Mouse (Mus musculus): ENCODE data around the gene Cd63. TPM values are rescaled to one million over a fixed set of nuclear protein-coding genes. Genes with fewer than 3 reads are reported as not detected.

Cd63 gene
- total RNA-seq, 2 experiments from 2014 or later = 203 to 239 TPM

GRCm38 (mm10) chr10:128960590-128961584 lies 60.1 kb downstream of the Cd63 start, which contains the start of gene Mettl7b:
Gene Mettl7b (minus strand): TSS chr10:128960988.
- intact Hi-C loops (cut with DNase I) = no loop called here
- peak; percentile 22 to 33 for DNase-seq

Other genes starting within 250 kb of the Cd63 start
- 10 to 100 TPM; 14.4 to 16.3 TPM for gene Suox, start 226.9 kb upstream of the Cd63 start, total RNA-seq (2021)
- gene Rab5b, start 204.7 kb upstream of the Cd63 start, total RNA-seq (2021) = 10 to 100 TPM; 74.3 to 78.1 TPM
- 1 to 10 TPM; 2.1 to 2.2 TPM for gene Pmel, start 196.8 kb upstream of the Cd63 start, total RNA-seq (2021)
- 10 to 100 TPM; 30.6 to 36.4 TPM for gene Cdk2, start 196.0 kb upstream of the Cd63 start, total RNA-seq (2021)
- gene Dgka, start 156.1 kb upstream of the Cd63 start, total RNA-seq (2021) = 10 to 100 TPM; 10.3 to 11.9 TPM
- 10 to 100 TPM; 14.5 to 18.4 TPM for gene Pym1, start 153.1 kb upstream of the Cd63 start, total RNA-seq (2021)
- 1 to 10 TPM; 3.4 to 5.4 TPM for gene Mmp19, start 110.1 kb upstream of the Cd63 start, total RNA-seq (2021)
- 10 to 100 TPM; 49.1 to 52.0 TPM for gene Dnajc14, start 96.9 kb upstream of the Cd63 start, total RNA-seq (2021)
- gene Tmem198b, start 96.6 kb upstream of the Cd63 start, total RNA-seq (2021) = 10 to 100 TPM; 12.7 to 13.3 TPM
- gene Sarnp, start 83.7 kb upstream of the Cd63 start, total RNA-seq (2021) = 10 to 100 TPM; 47.2 to 52.6 TPM
- gene Ormdl2, start 79.3 kb upstream of the Cd63 start, total RNA-seq (2021) = 1 to 10 TPM; 6.5 to 9.8 TPM
- 1 to 10 TPM; 3.1 to 4.0 TPM for gene Gdf11, start 9.3 kb upstream of the Cd63 start, total RNA-seq (2021)
- 1 to 10 TPM; 5.9 to 9.7 TPM for gene Rdh5, start 21.9 kb downstream of the Cd63 start, total RNA-seq (2021)
- 100 to 1,000 TPM; 188 to 198 TPM for gene Bloc1s1, start 23.0 kb downstream of the Cd63 start, total RNA-seq (2021)
- gene Itga7, start 32.8 kb downstream of the Cd63 start, total RNA-seq (2021) = 100 to 1,000 TPM; 125 to 136 TPM
- not detected for gene Mettl7b, start 60.0 kb downstream of the Cd63 start, total RNA-seq (2021)
- gene Olfr9, start 88.4 kb downstream of the Cd63 start, total RNA-seq (2021) = not detected
- not detected for gene Olfr763, start 109.8 kb downstream of the Cd63 start, total RNA-seq (2021)
- gene Olfr764-ps1, start 138.9 kb downstream of the Cd63 start, total RNA-seq (2021) = not detected
- not detected for gene Olfr765, start 149.0 kb downstream of the Cd63 start, total RNA-seq (2021)
- gene Olfr766-ps1, start 168.0 kb downstream of the Cd63 start, total RNA-seq (2021) = not detected
- gene Olfr767, start 181.9 kb downstream of the Cd63 start, total RNA-seq (2021) = not detected
- gene Olfr768, start 198.4 kb downstream of the Cd63 start, total RNA-seq (2021) = not detected
- not detected for gene Olfr769, start 216.9 kb downstream of the Cd63 start, total RNA-seq (2021)
- not detected for gene Olfr770, start 238.0 kb downstream of the Cd63 start, total RNA-seq (2021)

All from heart, postnatal 10 days (tissue).